Mouse (Mus musculus): ENCODE measurements around the gene Hacd4.

The Hacd4 gene

DNA sequence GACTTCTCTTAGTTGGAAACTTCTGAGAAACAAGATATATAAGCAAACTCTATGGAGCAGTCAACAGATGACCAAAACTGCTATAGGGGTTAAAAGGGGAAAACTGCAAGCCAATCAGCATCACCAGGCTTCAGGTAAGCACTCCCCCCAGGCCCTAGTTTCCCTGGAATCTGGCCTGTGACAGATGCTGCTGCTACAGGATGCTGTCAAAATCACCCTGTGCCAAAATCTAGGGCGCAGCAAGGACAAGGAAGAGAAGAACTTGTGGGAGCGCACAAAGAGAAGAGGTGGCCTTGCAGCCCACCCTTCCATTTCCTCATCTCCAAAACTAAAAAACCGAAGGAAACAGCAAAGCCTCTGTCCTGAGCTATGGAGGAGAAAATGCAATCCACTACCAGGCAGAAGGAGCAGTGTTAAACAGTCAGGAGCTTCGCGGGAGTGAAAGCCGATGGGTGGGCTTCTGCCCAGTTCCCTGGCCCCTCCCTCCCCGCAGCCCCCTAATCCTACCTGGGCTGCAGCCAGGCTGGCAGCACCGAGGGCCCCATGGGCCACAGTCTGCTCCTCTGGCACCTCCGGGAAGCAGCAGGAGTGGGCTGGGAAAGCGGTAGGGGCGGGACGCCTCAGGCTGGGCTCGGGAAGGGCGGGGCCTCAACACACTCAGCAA lies at the start of gene Hacd4:
Gene Hacd4 (minus strand): TSS at position 603 of the 664 bp plus-strand sequence.
- DNase-seq (ENCODE audit: low spot score in 2 of 2): peak; percentile 44

DNA sequence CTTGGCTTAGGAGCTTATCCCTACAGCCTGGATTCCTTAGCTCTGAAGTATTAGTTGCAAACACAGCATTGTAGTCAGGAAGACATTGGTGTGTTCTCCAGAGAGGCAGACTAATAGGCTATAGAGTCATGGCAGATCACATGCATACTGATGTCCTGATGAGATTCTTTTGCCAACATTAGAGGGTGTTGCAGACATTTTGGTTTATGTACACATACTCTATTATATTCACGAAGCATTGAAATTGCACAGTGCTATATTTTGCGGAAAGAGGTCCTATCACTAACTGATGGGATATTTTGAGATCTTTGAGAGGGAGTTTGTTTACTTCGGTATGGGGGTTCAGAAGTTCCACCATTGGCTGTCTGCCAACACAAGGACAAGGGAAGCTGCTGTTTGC lies 49.4 kb upstream of the Hacd4 start:
- no peak for DNase-seq (ENCODE audit: low spot score in 2 of 2)

- DNase-seq (ENCODE audit: low spot score in 2 of 2): no peak
Measured at GRCm38 (mm10) chr4:88480130-88480529, 41.4 kb upstream of the Hacd4 start.

GRCm38 (mm10) chr4:88478809-88479186 lies 40.1 kb upstream of the Hacd4 start:
- DNase-seq (ENCODE audit: low spot score in 2 of 2): no peak

- no peak for DNase-seq (ENCODE audit: low spot score in 2 of 2)
Measured at GRCm38 (mm10) chr4:88478177-88478808, 39.6 kb upstream of the Hacd4 start.

- DNase-seq (ENCODE audit: low spot score in 2 of 2): no peak
Measured at GRCm38 (mm10) chr4:88476511-88477210, 37.9 kb upstream of the Hacd4 start.

- no peak for DNase-seq (ENCODE audit: low spot score in 2 of 2)
Measured at GRCm38 (mm10) chr4:88476084-88476483, 37.4 kb upstream of the Hacd4 start.

- no peak for DNase-seq (ENCODE audit: low spot score in 2 of 2)
Measured at GRCm38 (mm10) chr4:88471528-88471927, 32.8 kb upstream of the Hacd4 start.

- DNase-seq (ENCODE audit: low spot score in 2 of 2): no peak
Measured at GRCm38 (mm10) chr4:88464574-88464973, 25.8 kb upstream of the Hacd4 start.

GRCm38 (mm10) chr4:88462981-88463646 lies 24.4 kb upstream of the Hacd4 start:
- no peak for DNase-seq (ENCODE audit: low spot score in 2 of 2)

DNA sequence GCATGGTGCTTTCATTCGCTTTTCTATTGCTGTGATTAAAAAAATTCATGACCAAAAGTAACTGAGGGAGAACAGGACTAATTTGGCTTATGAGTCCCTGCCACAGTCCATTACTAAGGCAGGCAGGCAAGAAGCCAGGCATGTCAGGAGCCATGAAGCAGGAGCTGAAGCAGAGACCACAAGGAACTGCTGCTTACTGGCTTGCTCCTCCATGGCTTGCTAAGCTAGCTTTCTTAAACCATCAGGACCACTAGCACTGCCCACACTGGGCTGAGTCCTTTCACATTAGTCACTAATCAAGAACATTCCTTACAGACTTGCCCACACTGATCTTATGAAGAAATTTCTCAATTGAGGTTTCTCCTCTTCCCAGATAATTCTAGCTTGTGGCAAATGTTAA lies 23.8 kb upstream of the Hacd4 start:
- no peak for DNase-seq (ENCODE audit: low spot score in 2 of 2)

DNA sequence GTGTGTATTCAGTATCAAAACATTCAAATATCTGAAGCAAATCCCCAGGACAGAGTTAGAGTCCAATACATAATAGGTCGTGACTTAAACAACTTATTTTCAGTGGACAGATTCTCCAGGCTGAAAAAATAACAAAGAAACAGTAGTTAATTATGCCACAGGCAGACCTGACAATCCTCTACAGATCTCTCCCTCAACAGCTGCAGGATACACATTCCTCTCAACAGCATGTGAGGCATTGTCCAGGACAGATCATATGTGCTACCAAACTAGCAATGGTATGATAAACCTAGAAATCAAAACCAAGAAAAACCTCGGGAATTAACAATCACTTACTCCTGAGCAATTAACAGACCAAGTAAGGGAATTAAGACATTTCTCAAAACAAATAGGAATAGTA lies 22.6 kb upstream of the Hacd4 start:
- no peak for DNase-seq (ENCODE audit: low spot score in 2 of 2)

DNA sequence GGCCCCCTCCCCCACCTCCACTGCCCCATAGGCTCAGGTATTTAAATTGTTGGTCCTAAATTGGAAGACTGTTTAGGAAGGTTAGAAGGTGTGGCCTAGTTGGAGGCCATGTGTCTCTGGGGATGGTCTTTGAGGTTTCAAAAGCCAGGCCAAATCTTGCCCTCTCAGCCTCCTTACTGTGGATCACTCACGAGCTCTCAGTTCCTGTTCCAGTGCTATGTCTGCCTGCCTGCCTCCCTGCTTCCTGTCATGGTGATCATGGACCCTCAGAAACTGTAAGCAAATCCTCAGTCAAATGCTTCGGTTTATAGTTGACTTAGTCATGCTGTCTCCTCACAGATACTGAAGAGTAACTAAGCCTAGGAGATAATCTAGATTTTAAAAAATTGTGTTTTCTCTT lies 19.9 kb upstream of the Hacd4 start:
- no peak for DNase-seq (ENCODE audit: low spot score in 2 of 2)

- DNase-seq (ENCODE audit: low spot score in 2 of 2): no peak
Measured at GRCm38 (mm10) chr4:88458093-88458492, 19.4 kb upstream of the Hacd4 start.

- DNase-seq (ENCODE audit: low spot score in 2 of 2): no peak
Measured at GRCm38 (mm10) chr4:88450087-88450765, 11.5 kb upstream of the Hacd4 start.

GRCm38 (mm10) chr4:88448976-88449375 lies 10.2 kb upstream of the Hacd4 start:
- no peak for DNase-seq (ENCODE audit: low spot score in 2 of 2)

DNA sequence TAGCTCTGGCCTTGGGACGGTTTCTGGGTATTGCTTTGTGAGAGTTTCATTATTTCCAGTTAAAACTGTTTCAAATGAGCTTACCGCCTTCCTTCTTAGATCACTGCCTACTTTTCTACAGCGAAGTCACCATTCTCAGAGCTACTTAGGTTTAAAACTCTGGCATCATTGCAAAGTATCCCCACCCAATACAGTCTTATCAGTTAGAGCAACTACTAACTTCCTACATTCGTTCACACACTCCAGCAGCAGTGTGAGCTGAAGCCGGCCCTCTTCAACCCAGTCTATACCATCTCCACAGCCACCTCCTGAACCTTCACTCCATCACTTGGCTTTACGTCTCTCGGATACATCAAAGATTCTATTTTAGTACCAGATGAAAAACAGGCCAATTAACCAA lies 2.1 kb upstream of the Hacd4 start:
- no peak for DNase-seq (ENCODE audit: low spot score in 2 of 2)

GRCm38 (mm10) chr4:88439669-88440123 lies 968 bp upstream of the Hacd4 start:
- DNase-seq (ENCODE audit: low spot score in 2 of 2): no peak

DNA sequence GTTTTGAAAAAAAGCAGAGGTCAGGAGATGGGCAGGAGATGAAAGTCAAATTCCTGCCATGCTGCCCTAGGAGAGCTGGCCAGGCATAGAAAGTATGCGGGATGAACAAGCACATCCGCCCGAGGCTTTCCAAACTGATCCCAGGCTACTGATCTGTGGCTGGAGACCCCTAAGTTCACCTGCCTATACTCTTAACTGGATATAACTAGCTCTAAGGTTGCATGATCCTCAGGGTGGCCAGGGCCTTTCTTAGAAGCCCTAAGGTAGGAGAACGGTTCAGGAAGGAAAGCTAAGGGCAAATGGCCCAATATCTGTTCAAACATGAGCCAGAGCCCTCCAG lies 232 bp upstream of the Hacd4 start:
- no peak for DNase-seq (ENCODE audit: low spot score in 2 of 2)

DNA sequence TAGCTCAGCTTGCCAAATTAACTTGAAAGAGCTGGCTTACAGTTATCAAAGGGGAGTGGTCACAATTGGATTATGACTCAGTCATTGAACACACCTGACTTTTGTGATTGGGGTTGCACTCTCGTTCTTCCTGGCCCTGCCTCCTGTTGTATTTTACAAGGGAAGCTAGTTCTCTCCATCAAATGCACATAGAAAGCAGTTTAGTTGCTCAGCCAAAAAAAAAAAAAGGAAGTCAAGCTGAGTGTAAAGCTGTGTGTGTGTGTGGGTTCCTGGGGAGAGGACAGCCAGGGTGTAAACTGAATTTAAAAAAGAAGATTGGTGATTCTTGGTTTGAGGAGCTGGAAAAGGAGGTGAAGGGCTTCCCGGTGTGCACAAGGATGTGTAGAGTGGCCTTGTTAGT lies 811 bp downstream of the Hacd4 start:
- DNase-seq (ENCODE audit: low spot score in 2 of 2): no peak

GRCm38 (mm10) chr4:88437166-88437565 lies 1.6 kb downstream of the Hacd4 start:
- DNase-seq (ENCODE audit: low spot score in 2 of 2): no peak

- no peak for DNase-seq (ENCODE audit: low spot score in 2 of 2)
Measured at GRCm38 (mm10) chr4:88436593-88437165, 2.0 kb downstream of the Hacd4 start.

Measured in right cerebral cortex, postnatal 10 days (tissue).